Mouse (Mus musculus) heart, embryonic 14.5 days (tissue): ENCODE data around the gene Dync1li1. TPM values are rescaled to one million over a fixed set of nuclear protein-coding genes. Genes with fewer than 3 reads are reported as not detected.

Experiments
- ATAC-seq: fragments of 200-750 bp; cut with Nextera tagmentation; 2 replicates; pipeline ENCODE4 v1.8.0; 2017; ENCODE audit warnings: low read depth, moderate TSS enrichment; ENCODE audit not compliant: insufficient number of reproducible peaks, insufficient read depth, low FRiP score
- H3K27ac ChIP-seq, 2 experiments: fragments of 200-500 bp in 1 of 2; fragments of 300-500 bp in 1 of 2; sonication (generic) in 1 of 2; replicated peaks in 1 of 2; 2 replicates each; pipeline ENCODE4 v1.5.1; 2012 to 2014; ENCODE audit warnings: low read depth in 2 of 2, low read length in 2 of 2, control low read depth in 1 of 2, mild to moderate bottlenecking in 1 of 2, mixed read lengths in 1 of 2; ENCODE audit not compliant: control insufficient read depth in 1 of 2, insufficient read depth in 1 of 2
- H3K27me3 ChIP-seq: fragments of 300-500 bp; sonication (generic); 2 replicates; pipeline ENCODE4 v1.6.1; 2014; ENCODE audit warnings: mild to moderate bottlenecking, low read length, control low read depth; ENCODE audit not compliant: control insufficient read depth, insufficient read depth
- H3K36me3 ChIP-seq: fragments of 300-500 bp; sonication (generic); 2 replicates; pipeline ENCODE4 v1.6.1; 2014; ENCODE audit warnings: mild to moderate bottlenecking, control low read depth, low read length, mixed read lengths; ENCODE audit not compliant: control insufficient read depth, insufficient read depth
- H3K4me1 ChIP-seq, 2 experiments: fragments of 200-500 bp in 1 of 2; fragments of 300-500 bp in 1 of 2; sonication (generic) in 1 of 2; 2 replicates each; pipeline ENCODE4 v1.6.1; 2012 to 2014; ENCODE audit warnings: low read length in 2 of 2, control low read depth in 1 of 2, mixed read lengths in 1 of 2; ENCODE audit not compliant: control insufficient read depth in 2 of 2, insufficient read depth in 2 of 2
- H3K4me2 ChIP-seq: fragments of 300-500 bp; sonication (generic); 2 replicates; pipeline ENCODE4 v1.6.1; 2014; ENCODE audit warnings: mild to moderate bottlenecking, low read length
- H3K4me3 ChIP-seq, 2 experiments: fragments of 200-500 bp in 1 of 2; fragments of 300-500 bp in 1 of 2; sonication (generic) in 1 of 2; 2 replicates each; pipeline ENCODE4 v1.5.1; 2012 to 2014; ENCODE audit warnings: low read length in 2 of 2, mild to moderate bottlenecking in 2 of 2, control low read depth in 1 of 2, low read depth in 1 of 2, moderate library complexity in 1 of 2; ENCODE audit not compliant: control insufficient read depth in 1 of 2, insufficient read depth in 1 of 2
- H3K9ac ChIP-seq: fragments of 300-500 bp; sonication (generic); 2 replicates; pipeline ENCODE4 v1.6.1; 2014; ENCODE audit warnings: mild to moderate bottlenecking, low read length
- H3K9me3 ChIP-seq: fragments of 300-500 bp; sonication (generic); 2 replicates; pipeline ENCODE4 v1.6.1; 2016; ENCODE audit warnings: low read length, control low read depth; ENCODE audit not compliant: control insufficient read depth
- WGBS: fragments of 180-500 bp; shearing (Covaris S2); extraction: QIAGEN DNeasy Blood & Tissue Kit; methylation state at CpG from one replicate; pipeline ENCODE4 v1.1.7; 2014; 5-methylcytosine and 5-hydroxymethylcytosine counted together
- polyA plus RNA-seq: library from polyadenylated mRNA; unstranded; fragments of >200 nt; fragmentation: Nextera tagmentation; extraction: Ambion mirVana; gene quantifications from 2 replicates; pipeline ENCODE4 v1.2.1, GENCODE M21; 2014

Gene Dync1li1
- polyA plus RNA-seq, 1 experiment from 2014 or later: 80.1 TPM

DNA sequence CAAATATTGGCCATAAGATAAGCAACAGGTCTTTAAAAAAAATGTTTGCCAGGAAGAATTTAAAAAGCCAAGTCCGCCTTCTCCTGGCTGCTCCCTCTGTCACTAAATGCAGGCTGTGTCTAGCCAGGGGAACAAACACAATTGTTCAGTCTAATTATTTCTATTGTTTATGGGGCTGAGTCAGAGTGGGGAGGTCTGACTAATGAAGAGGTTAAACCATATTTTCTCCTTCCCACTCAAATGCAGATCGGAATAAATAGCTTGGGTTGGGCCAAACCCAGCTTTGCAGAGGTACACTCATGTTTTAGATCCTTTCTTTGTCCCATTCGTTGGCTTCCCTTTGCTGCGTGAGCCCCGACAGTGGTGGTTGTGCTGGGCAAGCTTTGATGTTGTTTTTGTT lies 39.2 kb upstream of the Dync1li1 start:
- Histone ChIP-seq H3K4me3 (no peak overlapping the region), H3K27ac (no peak overlapping the region), H3K4me1 (no peaks in the 10 kb centered on the region), H3K27me3 (no peaks in the 10 kb centered on the region; the same call in 1 of the 2 replicates), H3K36me3 (no peaks in the 10 kb centered on the region), H3K4me2 (no peak overlapping the region), H3K9ac (no peak overlapping the region), H3K9me3 (no peaks in the 10 kb centered on the region)
- ATAC-seq: no peak
- WGBS: 61% methylated on average over 5 of the region's 5 CpGs

DNA sequence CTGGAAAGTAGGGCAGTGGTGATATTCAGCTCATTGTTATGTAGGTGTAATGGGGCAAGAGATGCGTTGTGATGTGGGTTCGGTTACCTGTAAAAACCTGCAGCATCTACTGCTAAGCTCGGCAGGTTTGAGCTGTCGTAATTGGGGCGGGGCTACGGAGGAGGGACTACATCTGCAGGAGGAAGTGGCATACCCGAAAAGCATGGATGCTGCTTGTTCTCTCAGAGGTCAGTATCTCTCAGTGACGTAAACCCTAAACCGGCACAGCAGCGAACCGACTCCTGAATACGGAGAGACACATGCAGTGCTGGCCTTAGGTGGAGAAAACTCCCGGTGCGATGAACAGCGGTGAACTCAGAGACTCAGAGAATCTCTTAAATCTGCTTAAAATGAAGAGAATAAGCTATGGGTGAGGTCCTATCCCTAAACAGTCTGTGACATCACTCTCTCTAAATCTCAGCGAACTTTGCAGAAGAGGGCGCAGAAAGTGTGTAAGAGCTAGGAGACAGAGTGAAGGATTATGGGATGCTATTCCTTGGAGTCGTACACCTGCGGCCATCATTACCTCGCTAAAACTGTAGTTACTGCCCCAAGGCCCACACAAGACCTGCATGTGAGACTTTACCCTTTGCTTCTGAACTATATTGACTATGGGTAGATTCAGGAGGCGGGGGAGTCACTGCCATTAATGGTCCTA lies 37.5 kb upstream of the Dync1li1 start:
- H3K9ac ChIP-seq: no peak overlapping the region
- no peak for ATAC-seq
- no peaks in the 10 kb centered on the region for H3K36me3 ChIP-seq
- 0 out of 2 replicates have a peak, but pooled peaks cover 2% of the 10 kb centered on the region for H3K9me3 ChIP-seq
- 48% methylated on average over 21 of the region's 21 CpGs for WGBS
- H3K4me1 ChIP-seq: no peaks in the 10 kb centered on the region
- no peak overlapping the region for H3K27ac ChIP-seq
- H3K27me3 ChIP-seq: no peaks in the 10 kb centered on the region
- no peak overlapping the region for H3K4me3 ChIP-seq
- peak overlapping the region; percentile 30; the same call in 1 of the 2 replicates for H3K4me2 ChIP-seq

DNA sequence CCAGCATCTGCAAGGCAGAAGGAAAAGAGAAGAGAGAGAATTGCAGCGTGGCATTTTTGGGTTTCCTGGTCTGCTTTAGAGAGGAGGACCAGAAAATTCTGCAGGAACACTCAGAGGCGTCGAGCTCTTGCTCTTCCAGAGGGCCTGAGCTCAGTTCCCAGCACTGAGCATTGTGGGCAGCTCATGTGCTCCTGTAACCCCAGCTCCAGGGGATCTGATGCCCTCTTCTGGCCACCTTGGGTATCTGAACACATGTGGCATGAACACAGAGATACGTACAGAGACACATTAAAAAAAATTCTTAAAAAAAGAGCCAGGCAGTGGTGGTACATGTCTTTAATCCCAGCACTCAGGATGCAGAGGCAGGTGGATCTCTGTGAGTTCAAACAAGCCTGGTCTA lies 33.2 kb upstream of the Dync1li1 start:
- no peaks in the 10 kb centered on the region for H3K4me1 ChIP-seq
- 80% methylated on average over 4 of the region's 4 CpGs for WGBS
- no peak for ATAC-seq
- no peaks in the 10 kb centered on the region for H3K36me3 ChIP-seq
- no peak overlapping the region for H3K4me2 ChIP-seq
- H3K9me3 ChIP-seq: 0 out of 2 replicates have a peak, but pooled peaks cover 2% of the 10 kb centered on the region
- no peak overlapping the region for H3K9ac ChIP-seq
- no peaks in the 10 kb centered on the region for H3K27me3 ChIP-seq
- no peak overlapping the region for H3K4me3 ChIP-seq
- no peak overlapping the region for H3K27ac ChIP-seq

DNA sequence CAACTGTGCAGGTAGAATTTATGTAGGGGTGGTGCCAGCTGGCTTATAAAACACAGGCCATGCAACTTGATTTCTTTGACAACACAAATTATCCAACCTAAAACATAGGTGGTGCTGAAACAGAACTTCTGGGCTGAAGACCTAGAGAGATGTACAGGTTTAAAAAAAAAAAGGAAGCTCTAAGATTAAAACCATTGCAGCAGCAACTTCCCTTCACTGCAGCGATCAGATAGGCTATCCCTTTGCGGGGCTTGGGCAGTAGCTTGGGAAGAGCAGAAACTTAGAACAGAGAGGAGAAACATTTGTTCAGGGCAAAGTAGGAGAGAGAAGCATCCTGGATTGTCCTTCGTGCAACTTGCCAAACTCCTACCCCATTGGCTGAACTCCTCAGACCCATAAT lies 31.9 kb upstream of the Dync1li1 start:
- 0 out of 2 replicates have a peak, but pooled peaks cover 2% of the 10 kb centered on the region for H3K9me3 ChIP-seq
- ATAC-seq: no peak
- 74% methylated on average over 3 of the region's 3 CpGs for WGBS

DNA sequence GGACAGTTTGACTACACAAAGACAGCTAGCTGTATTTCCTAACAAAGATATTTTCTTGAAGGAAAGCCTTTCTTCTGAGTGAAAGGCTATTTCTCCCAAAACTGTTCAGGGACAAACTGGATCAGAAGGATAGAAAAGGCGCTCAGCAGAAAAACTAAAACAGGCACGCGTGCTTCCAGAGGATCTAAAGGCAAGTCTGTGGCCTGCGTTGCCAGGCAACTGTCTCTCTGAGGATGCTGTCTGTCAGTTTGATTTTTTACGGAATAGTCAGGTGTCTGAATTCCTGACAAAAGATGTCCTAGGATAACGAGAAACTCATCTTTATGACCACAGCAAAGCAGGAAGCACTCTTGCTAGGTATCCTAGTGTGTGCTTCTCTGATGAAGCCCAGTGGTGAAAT lies 28.1 kb upstream of the Dync1li1 start:
- no peak overlapping the region for H3K4me2 ChIP-seq
- no peak overlapping the region for H3K27ac ChIP-seq
- H3K4me3 ChIP-seq: no peak overlapping the region
- H3K27me3 ChIP-seq: no peaks in the 10 kb centered on the region
- 0 out of 2 replicates have a peak, but pooled peaks cover under 1% of the 10 kb centered on the region for H3K9me3 ChIP-seq
- 85% methylated on average over 6 of the region's 6 CpGs for WGBS
- H3K9ac ChIP-seq: no peak overlapping the region
- H3K4me1 ChIP-seq: peaks cover 7 to 9% of the 10 kb centered on the region in 2 experiments; a peak in 3 of 4 replicates
- H3K36me3 ChIP-seq: no peaks in the 10 kb centered on the region
- ATAC-seq: no peak

More for the DNA sequence above, 31.9 kb upstream of the Dync1li1 start:
- no peaks in the 10 kb centered on the region for H3K27me3 ChIP-seq
- no peak overlapping the region for H3K4me3 ChIP-seq
- H3K36me3 ChIP-seq: no peaks in the 10 kb centered on the region
- no peak overlapping the region for H3K9ac ChIP-seq
- H3K4me1 ChIP-seq: no peaks in the 10 kb centered on the region
- H3K27ac ChIP-seq: no peak overlapping the region
- no peak overlapping the region for H3K4me2 ChIP-seq

DNA sequence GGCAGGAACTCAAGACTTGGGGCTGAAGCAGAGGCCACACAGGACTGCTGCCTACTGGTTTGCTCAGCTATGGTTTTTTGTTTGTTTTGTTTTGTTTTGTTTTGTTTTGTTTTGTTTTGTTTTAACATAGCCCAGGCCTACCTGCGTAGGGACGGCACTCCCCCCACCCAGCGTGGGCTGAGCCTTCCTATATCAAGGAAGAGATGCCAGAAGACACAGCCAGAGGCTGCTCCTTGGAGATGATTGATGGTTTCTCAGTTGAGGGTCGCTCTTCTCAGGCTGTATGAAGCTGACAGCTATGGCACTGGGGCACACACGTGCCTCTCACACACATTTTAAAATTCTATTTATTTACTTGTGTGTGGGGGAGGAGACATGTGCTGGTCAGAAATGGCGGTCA lies 27.6 kb upstream of the Dync1li1 start:
- no peaks in the 10 kb centered on the region for H3K27me3 ChIP-seq
- no peak overlapping the region for H3K4me3 ChIP-seq
- H3K9ac ChIP-seq: no peak overlapping the region
- H3K4me1 ChIP-seq: peaks cover 7 to 9% of the 10 kb centered on the region in 2 experiments; a peak in 3 of 4 replicates
- ATAC-seq: no peak
- no peaks in the 10 kb centered on the region for H3K36me3 ChIP-seq
- no peaks in the 10 kb centered on the region for H3K9me3 ChIP-seq
- WGBS: 75% methylated on average over 6 of the region's 6 CpGs
- H3K4me2 ChIP-seq: no peak overlapping the region
- no peak overlapping the region for H3K27ac ChIP-seq

DNA sequence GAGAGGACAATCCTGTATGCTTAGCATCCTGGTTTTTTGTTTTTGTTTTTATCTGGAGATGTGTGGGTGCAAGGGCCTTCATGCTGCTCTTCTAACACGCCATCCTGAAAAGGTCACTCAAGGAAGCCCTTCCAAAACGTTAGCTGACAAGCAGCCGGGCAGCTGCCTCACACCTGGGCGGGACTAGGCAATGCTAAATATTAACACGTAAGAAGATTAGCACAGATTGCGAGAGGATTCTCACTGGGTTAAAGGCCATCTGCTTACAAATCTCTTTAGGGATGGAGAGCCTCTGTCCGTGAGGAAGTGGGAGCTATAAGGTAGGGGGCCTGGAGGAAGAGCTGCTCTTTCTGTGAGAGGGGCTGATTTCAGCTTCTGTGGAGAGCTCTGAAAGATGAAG lies 26.6 kb upstream of the Dync1li1 start:
- Histone ChIP-seq H3K4me2 (no peak overlapping the region), H3K27ac (no peak overlapping the region), H3K9ac (no peak overlapping the region), H3K4me3 (no peak overlapping the region), H3K27me3 (no peaks in the 10 kb centered on the region), H3K4me1 (peaks cover 10 to 12% of the 10 kb centered on the region in 2 experiments), H3K9me3 (no peaks in the 10 kb centered on the region), H3K36me3 (no peaks in the 10 kb centered on the region)
- no peak for ATAC-seq
- WGBS: 44% methylated on average over 7 of the region's 7 CpGs

DNA sequence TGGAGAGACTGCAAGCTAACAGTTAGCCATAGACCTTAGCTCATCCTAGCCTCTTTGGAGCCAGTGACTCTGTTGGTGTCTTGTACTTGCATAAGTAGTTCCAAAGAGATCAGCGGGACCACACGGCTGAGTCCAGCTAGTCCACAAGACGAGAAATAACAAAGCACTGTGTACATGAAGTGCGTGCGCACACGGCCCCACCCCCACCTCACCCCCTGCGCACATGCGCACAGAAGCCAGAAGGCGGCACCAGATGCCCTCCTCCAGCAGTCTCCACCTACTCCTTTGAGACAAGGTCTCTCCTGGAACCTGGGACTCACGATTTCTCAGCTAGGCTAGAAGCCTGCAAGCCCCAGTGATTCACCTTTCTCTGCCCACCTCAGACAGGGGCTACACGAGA lies 24.8 kb upstream of the Dync1li1 start:
- Histone ChIP-seq H3K27me3 (no peaks in the 10 kb centered on the region), H3K4me3 (no peak overlapping the region), H3K4me2 (peak overlapping the region; percentile 30; the same call in 1 of the 2 replicates), H3K9ac (no peak overlapping the region), H3K36me3 (no peaks in the 10 kb centered on the region), H3K27ac (peak overlapping the region; percentile 82 to 87), H3K4me1 (peaks cover 19 to 26% of the 10 kb centered on the region in 2 experiments), H3K9me3 (no peaks in the 10 kb centered on the region)
- 80% methylated on average over 11 of the region's 11 CpGs for WGBS
- ATAC-seq: no peak
